Comparison of ENCODE assay signal across 8 mouse cellular contexts in genomic region chr17:67696694-67697386, GRCm38 (mm10). TPM values are rescaled to one million over a fixed set of nuclear protein-coding genes. Genes with fewer than 3 reads are reported as not detected.
DNase-seq lines count a peak whose midpoint lies in the region; ATAC-seq and TF ChIP-seq lines count a peak whose summit lies in the region.

TSS of gene Lama1 (plus strand) at chr17:67697259.

- H3K9me3 ChIP-seq in embryonic facial prominence, embryonic 14.5 days (ENCODE audit: control insufficient read depth, low read length): no peaks in the 10 kb centered on the region
- H3K9me3 ChIP-seq in heart, embryonic 10.5 days: no peaks in the 10 kb centered on the region
- no peaks in the 10 kb centered on the region for H3K9me3 ChIP-seq in liver, postnatal 0 days (ENCODE audit: low read length)
- H3K9me3 ChIP-seq in neural tube, embryonic 13.5 days: no peaks in the 10 kb centered on the region

- H3K9ac ChIP-seq in embryonic facial prominence, embryonic 14.5 days (ENCODE audit: low read depth, low read length): peak within 1 kb of the TSS; percentile 74
- H3K9ac ChIP-seq in liver, postnatal 0 days (replicated peaks): peak within 1 kb of the TSS; percentile 44
- peak within 1 kb of the TSS; percentile 91 for H3K9ac ChIP-seq in neural tube, embryonic 13.5 days

- H3K27me3 ChIP-seq in embryonic facial prominence, embryonic 14.5 days (replicated peaks; ENCODE audit: control insufficient read depth, insufficient read depth, low read length): peaks cover 6% of the 10 kb centered on the region; the same call in 1 of the 2 replicates
- H3K27me3 ChIP-seq in heart, embryonic 10.5 days (ENCODE audit: insufficient read depth, poor library complexity, severe bottlenecking): no peaks in the 10 kb centered on the region
- H3K27me3 ChIP-seq in liver, postnatal 0 days (ENCODE audit: insufficient read depth, low read length): 0 out of 2 replicates have a peak, but pooled peaks cover 6% of the 10 kb centered on the region
- H3K27me3 ChIP-seq in neural tube, embryonic 13.5 days: no peaks in the 10 kb centered on the region

- peak within 1 kb of the TSS; percentile 71 for H3K4me3 ChIP-seq in embryonic facial prominence, embryonic 14.5 days (ENCODE audit: low read depth, low read length)
- peak within 1 kb of the TSS; percentile 87 for H3K4me3 ChIP-seq in heart, embryonic 10.5 days
- peak within 1 kb of the TSS; percentile 57 for H3K4me3 ChIP-seq in liver, postnatal 0 days (ENCODE audit: low read depth, low read length)
- H3K4me3 ChIP-seq in neural tube, embryonic 13.5 days: peak within 1 kb of the TSS; percentile 82

- no peaks in the 10 kb centered on the region for H3K36me3 ChIP-seq in embryonic facial prominence, embryonic 14.5 days (ENCODE audit: control insufficient read depth, insufficient read depth, low read length)
- no peaks in the 10 kb centered on the region for H3K36me3 ChIP-seq in heart, embryonic 10.5 days
- H3K36me3 ChIP-seq in liver, postnatal 0 days (replicated peaks; ENCODE audit: insufficient read depth, low read length): no peaks in the 10 kb centered on the region
- H3K36me3 ChIP-seq in neural tube, embryonic 13.5 days: no peaks in the 10 kb centered on the region

- ATAC-seq in embryonic facial prominence, embryonic 14.5 days (ENCODE audit: low read depth): peak; percentile 94
- ATAC-seq in liver, postnatal 0 days: peak; percentile 97
- ATAC-seq in neural tube, embryonic 13.5 days (ENCODE audit: low read depth): peak; percentile 88

- H3K27ac ChIP-seq in embryonic facial prominence, embryonic 14.5 days (replicated peaks; ENCODE audit: low read depth, low read length): no peak within 1 kb of the TSS
- H3K27ac ChIP-seq in heart, embryonic 10.5 days: peak within 1 kb of the TSS; percentile 87
- H3K27ac ChIP-seq in liver, postnatal 0 days (ENCODE audit: low read depth): no peak within 1 kb of the TSS
- peak within 1 kb of the TSS; percentile 78 for H3K27ac ChIP-seq in neural tube, embryonic 13.5 days (replicated peaks)

- H3K4me2 ChIP-seq in embryonic facial prominence, embryonic 14.5 days (ENCODE audit: low read depth, low read length): peak within 1 kb of the TSS; percentile 100
- H3K4me2 ChIP-seq in liver, postnatal 0 days (ENCODE audit: low read depth, low read length): peak within 1 kb of the TSS; percentile 89
- peak within 1 kb of the TSS; percentile 94 for H3K4me2 ChIP-seq in neural tube, embryonic 13.5 days

- TF ChIP-seq CTCF in liver, postnatal 0 days (IDR thresholded peaks at IDR 0.05; ENCODE audit: low read depth): peak; percentile 75

- no peak for TF ChIP-seq EP300 in liver, postnatal 0 days (IDR thresholded peaks at IDR 0.05; ENCODE audit: low read depth)

- peak; percentile 5 for DNase-seq in layer of hippocampus, adult 9-11 months
- DNase-seq in layer of hippocampus, adult 18-20 months (ENCODE audit: low spot score in 2 of 2): no peak
- peak; percentile 81 for DNase-seq in embryonic facial prominence, embryonic 14.5 days (ENCODE audit: low spot score)
- peak; percentile 95 for DNase-seq in heart, embryonic 10.5 days (ENCODE audit: low spot score)
- DNase-seq in kidney, adult 8-10 months: peak; percentile 78 to 84
- peak; percentile 83 for DNase-seq in liver, postnatal 0 days
- peak; percentile 76 for DNase-seq in urinary bladder, postnatal 25 days (ENCODE audit: low spot score)

- WGBS in embryonic facial prominence, embryonic 14.5 days: 1% methylated on average over 11 of the region's 32 CpGs
- WGBS in heart, embryonic 10.5 days: 2% methylated on average over 32 of the region's 32 CpGs
- WGBS in liver, postnatal 0 days (ENCODE audit: insufficient replicate concordance): 2% methylated on average over 28 of the region's 32 CpGs
- WGBS in neural tube, embryonic 13.5 days: 2% methylated on average over 32 of the region's 32 CpGs

- peaks cover 17% of the 10 kb centered on the region for H3K4me1 ChIP-seq in embryonic facial prominence, embryonic 14.5 days (ENCODE audit: control insufficient read depth, insufficient read depth, low read length)
- H3K4me1 ChIP-seq in heart, embryonic 10.5 days: peaks cover 26% of the 10 kb centered on the region
- H3K4me1 ChIP-seq in liver, postnatal 0 days (ENCODE audit: insufficient read depth): peaks cover 3% of the 10 kb centered on the region; the same call in 1 of the 2 replicates
- H3K4me1 ChIP-seq in neural tube, embryonic 13.5 days (replicated peaks): peaks cover 52% of the 10 kb centered on the region

RNA-seq across cellular contexts. Expression of gene Lama1, which starts in this region (rescaled TPM):
- total RNA-seq in layer of hippocampus, adult 18-20 months (2021): 1 to 10 TPM; 2.5 to 3.2 TPM
- polyA plus RNA-seq in embryonic facial prominence, embryonic 14.5 days (2014; fragmentation: Nextera tagmentation; extraction: Ambion mirVana): 2.0 and 3.0 TPM in 2 replicates
- polyA plus RNA-seq in heart, embryonic 10.5 days (2016; fragmentation: Nextera tagmentation; extraction: Ambion mirVana): 4.1 and 7.0 TPM in 2 replicates
- polyA plus RNA-seq in liver, postnatal 0 days (2015; fragmentation: Nextera tagmentation; extraction: Ambion mirVana): 0.34 and 0.72 TPM in 2 replicates
- 15.4 and 17.0 TPM in 2 replicates for polyA plus RNA-seq in neural tube, embryonic 13.5 days (2015; fragmentation: Nextera tagmentation; extraction: Ambion mirVana)

Comparison
In these comparisons a context has a peak if more than half of its experiments do, and no peak if none do; other contexts are left out.
1. DNase-seq: peak in layer of hippocampus, adult 9-11 months (single experiment), embryonic facial prominence, embryonic 14.5 days (single experiment), heart, embryonic 10.5 days (single experiment), kidney, adult 8-10 months (2 of 2) and urinary bladder, postnatal 25 days (single experiment); none in layer of hippocampus, adult 18-20 months (0 of 2).
2. Peak in DNase-seq, ATAC-seq, H3K4me3 ChIP-seq, H3K9ac ChIP-seq and H3K4me2 ChIP-seq in liver, postnatal 0 days; RNA of the gene not detected or under 1 TPM.
3. H3K27ac ChIP-seq: peak in heart, embryonic 10.5 days (single experiment) and neural tube, embryonic 13.5 days (single experiment); none in embryonic facial prominence, embryonic 14.5 days (single experiment) and liver, postnatal 0 days (single experiment).
4. Peak in every context shown above with its lines, with median percentiles within 50 percentile points of each other: ATAC-seq, H3K4me2 ChIP-seq, H3K4me3 ChIP-seq and H3K9ac ChIP-seq.